Mouse (Mus musculus) neural tube, embryonic 12.5 days (tissue): ENCODE measurements around the gene Tm6sf1. TPM values are rescaled to one million over a fixed set of nuclear protein-coding genes. Genes with fewer than 3 reads are reported as not detected.
A peak's percentile ranks its signal among the peaks of the same experiment; 100 is the strongest.

Source experiments
- ATAC-seq: fragments of 200-750 bp; cut with Nextera tagmentation; 2 replicates; pipeline ENCODE4 v1.8.0; 2017; ENCODE audit warnings: low read depth, mild to moderate bottlenecking, moderate TSS enrichment, moderate library complexity; ENCODE audit not compliant: low FRiP score
- H3K27ac ChIP-seq: fragments of 300-500 bp; sonication (generic); 2 replicates; pipeline ENCODE4 v1.5.1; 2016
- H3K27me3 ChIP-seq: fragments of 300-500 bp; sonication (generic); replicated peaks from 2 replicates; pipeline ENCODE4 v1.6.1; 2016; ENCODE audit warnings: mild to moderate bottlenecking
- H3K36me3 ChIP-seq: fragments of 300-500 bp; sonication (generic); 2 replicates; pipeline ENCODE4 v1.6.1; 2016; ENCODE audit warnings: mild to moderate bottlenecking
- H3K4me1 ChIP-seq: fragments of 300-500 bp; sonication (generic); 2 replicates; pipeline ENCODE4 v1.6.1; 2016
- H3K4me2 ChIP-seq: fragments of 300-500 bp; sonication (generic); replicated peaks from 2 replicates; pipeline ENCODE4 v1.6.1; 2016; ENCODE audit warnings: mild to moderate bottlenecking
- H3K4me3 ChIP-seq: fragments of 300-500 bp; sonication (generic); 2 replicates; pipeline ENCODE4 v1.5.1; 2016
- H3K9ac ChIP-seq: fragments of 300-500 bp; sonication (generic); 2 replicates; pipeline ENCODE4 v1.6.1; 2016; ENCODE audit warnings: mild to moderate bottlenecking
- H3K9me3 ChIP-seq: fragments of 300-500 bp; sonication (generic); 2 replicates; pipeline ENCODE4 v1.6.1; 2016; ENCODE audit warnings: mild to moderate bottlenecking
- WGBS: fragments of 180-500 bp; shearing (Covaris S2); methylation state at CpG from one replicate; pipeline ENCODE4 v1.1.7; 2016; 5-methylcytosine and 5-hydroxymethylcytosine counted together
- polyA plus RNA-seq: library from polyadenylated mRNA; unstranded; fragments of >200 nt; fragmentation: Nextera tagmentation; extraction: Ambion mirVana; gene quantifications from 2 replicates; pipeline ENCODE4 v1.2.1, GENCODE M21; 2016

Gene Tm6sf1
- polyA plus RNA-seq, 1 experiment from 2014 or later: 16.6 TPM

- WGBS: 88% methylated on average over 9 of the region's 9 CpGs
These were observed 8.6 kb downstream of the Tm6sf1 start for GRCm38 (mm10) chr7:81867231-81867930.

GRCm38 (mm10) chr7:81868158-81868557 lies 9.4 kb downstream of the Tm6sf1 start:
- H3K9me3 ChIP-seq: no peaks in the 10 kb centered on the region
- no peak overlapping the region for H3K4me2 ChIP-seq
- peak; percentile 58; the same call in 1 of the 2 replicates for ATAC-seq
- H3K9ac ChIP-seq: no peak overlapping the region
- 27% methylated on average over 6 of the region's 6 CpGs for WGBS
- no peaks in the 10 kb centered on the region for H3K4me1 ChIP-seq
- no peaks in the 10 kb centered on the region for H3K36me3 ChIP-seq
- H3K27ac ChIP-seq: no peak overlapping the region
- no peak overlapping the region for H3K4me3 ChIP-seq
- no peaks in the 10 kb centered on the region for H3K27me3 ChIP-seq

More at GRCm38 (mm10) chr7:81867231-81867930, 8.6 kb downstream of the Tm6sf1 start:
- no peak overlapping the region for H3K4me3 ChIP-seq
- H3K4me1 ChIP-seq: no peaks in the 10 kb centered on the region
- no peak overlapping the region for H3K27ac ChIP-seq
- no peak for ATAC-seq
- no peak overlapping the region for H3K4me2 ChIP-seq
- H3K9ac ChIP-seq: no peak overlapping the region
- no peaks in the 10 kb centered on the region for H3K27me3 ChIP-seq
- H3K36me3 ChIP-seq: no peaks in the 10 kb centered on the region
- no peaks in the 10 kb centered on the region for H3K9me3 ChIP-seq

GRCm38 (mm10) chr7:81872493-81873013 lies 13.8 kb downstream of the Tm6sf1 start:
- WGBS: 83% methylated on average over 13 of the region's 13 CpGs
- no peaks in the 10 kb centered on the region for H3K27me3 ChIP-seq
- H3K36me3 ChIP-seq: no peaks in the 10 kb centered on the region
- H3K4me2 ChIP-seq: no peak overlapping the region
- H3K4me1 ChIP-seq: no peaks in the 10 kb centered on the region
- ATAC-seq: no peak
- no peak overlapping the region for H3K27ac ChIP-seq
- no peak overlapping the region for H3K9ac ChIP-seq
- H3K9me3 ChIP-seq: no peaks in the 10 kb centered on the region
- no peak overlapping the region for H3K4me3 ChIP-seq

- no peak for ATAC-seq
- Histone ChIP-seq H3K27me3 (no peaks in the 10 kb centered on the region), H3K4me3 (no peak overlapping the region), H3K9me3 (no peaks in the 10 kb centered on the region), H3K4me2 (no peak overlapping the region), H3K4me1 (no peaks in the 10 kb centered on the region), H3K27ac (no peak overlapping the region), H3K9ac (no peak overlapping the region), H3K36me3 (no peaks in the 10 kb centered on the region; the same call in 1 of the 2 replicates)
- 89% methylated on average over 1 of the region's 1 CpGs for WGBS
These were observed 15.0 kb downstream of the Tm6sf1 start for GRCm38 (mm10) chr7:81873807-81874206.

- no peaks in the 10 kb centered on the region; the same call in 1 of the 2 replicates for H3K36me3 ChIP-seq
- 88% methylated on average over 6 of the region's 6 CpGs for WGBS
- H3K9me3 ChIP-seq: no peaks in the 10 kb centered on the region
- H3K4me2 ChIP-seq: no peak overlapping the region
- H3K4me3 ChIP-seq: no peak overlapping the region
- no peak for ATAC-seq
- H3K27me3 ChIP-seq: no peaks in the 10 kb centered on the region
- H3K4me1 ChIP-seq: no peaks in the 10 kb centered on the region
- H3K9ac ChIP-seq: no peak overlapping the region
- no peak overlapping the region for H3K27ac ChIP-seq
These were observed 15.8 kb downstream of the Tm6sf1 start for GRCm38 (mm10) chr7:81874636-81875035.

- H3K4me2 ChIP-seq: no peak overlapping the region
- 84% methylated on average over 9 of the region's 9 CpGs for WGBS
- H3K9ac ChIP-seq: no peak overlapping the region
- H3K36me3 ChIP-seq: no peaks in the 10 kb centered on the region; the same call in 1 of the 2 replicates
- H3K27me3 ChIP-seq: no peaks in the 10 kb centered on the region
- no peak overlapping the region for H3K27ac ChIP-seq
- H3K9me3 ChIP-seq: no peaks in the 10 kb centered on the region
- H3K4me3 ChIP-seq: no peak overlapping the region
- no peaks in the 10 kb centered on the region for H3K4me1 ChIP-seq
- ATAC-seq: no peak
These were observed 16.6 kb downstream of the Tm6sf1 start for GRCm38 (mm10) chr7:81875372-81875771.

DNA sequence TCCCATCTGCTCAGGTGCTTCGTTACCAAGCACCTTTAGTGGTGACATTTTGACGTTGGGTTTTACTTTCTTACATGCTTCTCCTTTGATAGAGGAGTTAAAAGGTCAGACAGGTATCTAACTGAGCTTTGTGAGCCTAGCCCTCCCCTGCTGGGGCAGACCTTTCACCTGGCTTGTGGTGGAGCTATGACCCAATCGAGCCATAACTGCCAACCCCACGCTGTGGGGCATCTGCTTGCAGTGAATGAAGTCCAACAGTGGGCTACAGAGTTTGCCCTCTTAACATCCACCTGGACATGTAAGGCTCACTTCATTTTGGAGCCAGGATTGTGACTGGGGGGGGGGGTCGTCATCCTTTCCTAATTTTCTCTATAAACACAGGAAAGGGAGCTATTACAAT lies 21.5 kb downstream of the Tm6sf1 start:
- Histone ChIP-seq H3K27me3 (no peaks in the 10 kb centered on the region), H3K9me3 (no peaks in the 10 kb centered on the region), H3K36me3 (no peaks in the 10 kb centered on the region; the same call in 1 of the 2 replicates), H3K9ac (no peak overlapping the region), H3K4me1 (no peaks in the 10 kb centered on the region), H3K4me2 (no peak overlapping the region), H3K4me3 (no peak overlapping the region), H3K27ac (no peak overlapping the region)
- no peak for ATAC-seq
- WGBS: 85% methylated on average over 5 of the region's 5 CpGs

DNA sequence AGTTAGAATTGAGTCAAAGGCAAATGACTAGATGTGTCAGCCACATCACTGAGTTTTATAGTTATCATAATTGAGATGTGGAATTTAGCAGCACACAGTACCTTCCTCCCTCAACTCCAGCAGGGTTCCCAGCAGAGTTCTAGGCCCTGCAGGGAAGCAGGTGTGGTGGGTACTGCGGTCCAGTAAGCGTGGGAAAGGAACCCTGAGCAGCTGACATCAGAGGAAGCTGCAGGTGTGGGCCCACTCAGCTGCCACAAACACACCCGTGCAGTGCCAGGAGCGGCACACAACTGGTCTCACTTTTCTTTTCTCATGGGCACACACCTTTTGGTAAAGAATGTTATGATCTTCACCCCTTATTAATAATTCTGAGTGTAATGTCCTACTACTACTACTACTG lies 22.0 kb downstream of the Tm6sf1 start:
- WGBS: 96% methylated on average over 4 of the region's 4 CpGs
- no peak overlapping the region for H3K4me2 ChIP-seq
- no peaks in the 10 kb centered on the region; the same call in 1 of the 2 replicates for H3K36me3 ChIP-seq
- H3K4me1 ChIP-seq: no peaks in the 10 kb centered on the region
- no peak overlapping the region for H3K9ac ChIP-seq
- H3K4me3 ChIP-seq: no peak overlapping the region
- ATAC-seq: no peak
- no peaks in the 10 kb centered on the region for H3K9me3 ChIP-seq
- no peak overlapping the region for H3K27ac ChIP-seq
- H3K27me3 ChIP-seq: no peaks in the 10 kb centered on the region

- Histone ChIP-seq H3K27me3 (no peaks in the 10 kb centered on the region), H3K9me3 (no peaks in the 10 kb centered on the region), H3K4me3 (no peak overlapping the region), H3K36me3 (no peaks in the 10 kb centered on the region; the same call in 1 of the 2 replicates), H3K4me1 (no peaks in the 10 kb centered on the region), H3K27ac (no peak overlapping the region), H3K9ac (no peak overlapping the region), H3K4me2 (no peak overlapping the region)
- WGBS: 89% methylated on average over 3 of the region's 3 CpGs
- no peak for ATAC-seq
These were observed 22.8 kb downstream of the Tm6sf1 start for GRCm38 (mm10) chr7:81881600-81881999.

DNA sequence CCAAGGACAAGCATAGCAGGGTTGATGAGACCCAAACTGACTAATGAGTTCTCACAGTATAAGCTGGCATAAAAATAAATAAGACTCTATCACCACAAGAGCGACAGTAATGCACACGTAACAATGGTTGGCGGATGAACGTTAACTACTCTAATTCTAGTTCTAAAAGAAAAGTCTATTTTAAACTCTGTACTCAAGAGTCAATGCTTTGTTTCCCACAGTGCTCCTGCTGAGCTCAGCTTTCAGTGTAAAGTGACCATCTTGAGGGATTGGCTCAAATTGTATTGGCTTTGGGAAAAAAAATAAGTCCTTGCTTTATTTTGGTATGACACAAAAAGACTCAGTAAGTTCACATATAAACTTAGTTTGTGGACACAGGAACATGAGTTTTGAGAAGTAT lies 26.3 kb downstream of the Tm6sf1 start:
- H3K4me2 ChIP-seq: no peak overlapping the region
- H3K36me3 ChIP-seq: peaks cover 3% of the 10 kb centered on the region; the same call in 1 of the 2 replicates
- H3K4me1 ChIP-seq: no peaks in the 10 kb centered on the region
- no peak overlapping the region for H3K4me3 ChIP-seq
- no peak overlapping the region for H3K27ac ChIP-seq
- no peaks in the 10 kb centered on the region for H3K9me3 ChIP-seq
- H3K27me3 ChIP-seq: no peaks in the 10 kb centered on the region
- H3K9ac ChIP-seq: no peak overlapping the region
- ATAC-seq: no peak
- 59% methylated on average over 4 of the region's 4 CpGs for WGBS

- no peak overlapping the region for H3K4me3 ChIP-seq
- peaks cover 7% of the 10 kb centered on the region for H3K36me3 ChIP-seq
- H3K4me2 ChIP-seq: no peak overlapping the region
- 81% methylated on average over 11 of the region's 11 CpGs for WGBS
- H3K9me3 ChIP-seq: no peaks in the 10 kb centered on the region
- no peak overlapping the region for H3K9ac ChIP-seq
- H3K4me1 ChIP-seq: no peaks in the 10 kb centered on the region
- no peak for ATAC-seq
- no peak overlapping the region for H3K27ac ChIP-seq
- H3K27me3 ChIP-seq: no peaks in the 10 kb centered on the region
These were observed 40.6 kb downstream of the Tm6sf1 start for GRCm38 (mm10) chr7:81899361-81899760.

GRCm38 (mm10) chr7:81904094-81904493 lies 45.3 kb downstream of the Tm6sf1 start:
- WGBS: 64% methylated on average over 4 of the region's 4 CpGs
- no peak overlapping the region for H3K4me2 ChIP-seq
- no peaks in the 10 kb centered on the region for H3K9me3 ChIP-seq
- no peak for ATAC-seq
- no peaks in the 10 kb centered on the region for H3K4me1 ChIP-seq
- H3K9ac ChIP-seq: no peak overlapping the region
- peaks cover 4% of the 10 kb centered on the region for H3K36me3 ChIP-seq
- no peak overlapping the region for H3K4me3 ChIP-seq
- H3K27me3 ChIP-seq: no peaks in the 10 kb centered on the region
- no peak overlapping the region for H3K27ac ChIP-seq

DNA sequence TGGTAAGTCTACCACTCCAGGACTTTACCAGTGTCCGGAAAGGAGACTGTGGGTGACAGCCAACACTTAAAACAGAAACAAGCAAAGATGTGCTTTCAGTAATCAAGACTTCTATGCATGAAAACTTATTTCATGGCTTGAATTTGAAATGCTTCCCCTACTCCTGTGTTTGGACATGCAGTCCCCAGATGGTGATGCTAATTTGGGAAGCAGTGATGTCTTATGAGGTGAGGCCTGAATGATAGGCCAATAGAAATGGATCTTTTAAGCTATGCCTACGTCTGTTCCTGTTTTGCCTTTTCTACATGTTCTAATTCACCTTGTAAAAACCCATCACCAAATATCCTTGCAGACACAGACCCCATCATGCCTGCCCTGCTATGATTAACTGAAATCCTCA lies 46.1 kb downstream of the Tm6sf1 start:
- Histone ChIP-seq H3K4me2 (no peak overlapping the region), H3K27me3 (no peaks in the 10 kb centered on the region), H3K9ac (no peak overlapping the region), H3K4me3 (no peak overlapping the region), H3K27ac (no peak overlapping the region), H3K4me1 (no peaks in the 10 kb centered on the region), H3K9me3 (no peaks in the 10 kb centered on the region), H3K36me3 (no peaks in the 10 kb centered on the region)
- no peak for ATAC-seq
- WGBS: 96% methylated on average over 2 of the region's 2 CpGs
